Mouse (Mus musculus) CD4-positive naive resting alpha-beta T cell, adult 76 days (primary cell): ENCODE measurements around the gene Gm20695. TPM values are rescaled to one million over a fixed set of nuclear protein-coding genes. Genes with fewer than 3 reads are reported as not detected.

Source experiments
- total RNA-seq: library from RNA; stranded (reverse); gene quantifications from one replicate; pipeline ENCODE4 v1.2.4, GENCODE M21; 2023

The Gm20695 gene
- not detected for total RNA-seq

GRCm38 (mm10) chr16:3884201-3885064 lies at the start of gene Gm20695, which contains the start of gene Zfp597:
Gene Gm20695, plus strand, starts transcription at chr16:3884648.
Gene Zfp597, minus strand, starts transcription at chr16:3884561.

GRCm38 (mm10) chr16:3846711-3847518 lies 37.5 kb upstream of the Gm20695 start, which contains the start of gene Zfp174:
Gene Zfp174, plus strand, starts transcription at chr16:3847268.

GRCm38 (mm10) chr16:3872216-3873047 lies 12.0 kb upstream of the Gm20695 start, which contains the start of gene Naa60:
Gene Naa60, plus strand, starts transcription at chr16:3872375.

GRCm38 (mm10) chr16:3908537-3909111 lies 24.2 kb downstream of the Gm20695 start, which contains the start of the genes 1700037C18Rik and Cluap1:
Gene 1700037C18Rik, minus strand, starts transcription at chr16:3908689.
Gene Cluap1, plus strand, starts transcription at chr16:3908801.

Other genes starting within 250 kb of the Gm20695 start
- gene Mefv, start 166.6 kb upstream of the Gm20695 start, total RNA-seq: 0.73 TPM
- 46.7 TPM for gene Zfp263, start 140.6 kb upstream of the Gm20695 start, total RNA-seq
- gene Olfr15, start 53.8 kb upstream of the Gm20695 start, total RNA-seq: not detected
- 0.35 TPM for gene Zfp174, start 37.4 kb upstream of the Gm20695 start, total RNA-seq
- 81.6 TPM for gene Naa60, start 12.3 kb upstream of the Gm20695 start, total RNA-seq
- gene Zfp597, start 87 bp upstream of the Gm20695 start, total RNA-seq: 28.4 TPM
- gene 1700037C18Rik, start 24.0 kb downstream of the Gm20695 start, total RNA-seq: 4.9 TPM
- gene Cluap1, start 24.2 kb downstream of the Gm20695 start, total RNA-seq: 25.7 TPM
- 76.5 TPM for gene Nlrc3, start 92.0 kb downstream of the Gm20695 start, total RNA-seq
- gene Slx4, start 119.1 kb downstream of the Gm20695 start, total RNA-seq: 56.4 TPM
- gene Dnase1, start 152.3 kb downstream of the Gm20695 start, total RNA-seq: not detected
- gene Trap1, start 193.2 kb downstream of the Gm20695 start, total RNA-seq: 73.5 TPM